Mouse (Mus musculus) lung, postnatal 0 days (tissue): ENCODE data around the gene Spc24.

ENCODE experiments used
- CTCF ChIP-seq: IDR thresholded peaks from 2 replicates; pipeline ENCODE4 v1.5.1; 2016; ENCODE audit warnings: antibody characterized with exemption, mild to moderate bottlenecking
- EP300 ChIP-seq: IDR thresholded peaks from 2 replicates; pipeline ENCODE4 v1.6.1; 2016; ENCODE audit warnings: antibody characterized with exemption, mild to moderate bottlenecking, control low read depth

- no peak for TF ChIP-seq CTCF
- TF ChIP-seq EP300 = peak; percentile 35; the same call in 1 of the 2 replicates
Observed at GRCm38 (mm10) chr9:21736580-21736979, 23.5 kb downstream of the Spc24 start.
